Mouse (Mus musculus) brown adipose tissue, adult 24 weeks (tissue): ENCODE measurements around the gene Spred2. TPM values are rescaled to one million over a fixed set of nuclear protein-coding genes. Genes with fewer than 3 reads are reported as not detected.

Experiments used
- H3K27ac ChIP-seq: fragments of 200-500 bp; replicated peaks from 2 replicates; pipeline ENCODE4 v1.5.1; 2012; ENCODE audit warnings: low read depth, mild to moderate bottlenecking, low read length
- H3K4me1 ChIP-seq: fragments of 200-500 bp; 2 replicates; pipeline ENCODE4 v1.6.1; 2012; ENCODE audit warnings: low read length, mixed read lengths; ENCODE audit not compliant: control insufficient read depth, insufficient read depth, insufficient read length
- H3K4me3 ChIP-seq: fragments of 200-500 bp; 2 replicates; pipeline ENCODE4 v1.5.1; 2012; ENCODE audit warnings: low read depth, mild to moderate bottlenecking, low read length, moderate library complexity; ENCODE audit not compliant: insufficient read depth
- polyA plus RNA-seq: library from polyadenylated mRNA; stranded (reverse); fragments of >200 nt; gene quantifications from 2 replicates; pipeline ENCODE4 v1.2.4, GENCODE M21; 2012; ENCODE audit not compliant: missing spikeins, insufficient read depth, insufficient read length

The Spred2 gene
- polyA plus RNA-seq, 1 experiment, result 8.4 TPM

- Histone ChIP-seq H3K27ac (peak overlapping the region; percentile 16; the same call in 1 of the 2 replicates), H3K4me3 (no peak overlapping the region), H3K4me1 (peaks cover 32% of the 10 kb centered on the region)
Observed at GRCm38 (mm10) chr11:19955701-19956100, 31.5 kb downstream of the Spred2 start.

GRCm38 (mm10) chr11:19959006-19959405 is 34.8 kb downstream of the Spred2 start:
- H3K4me3 ChIP-seq, result no peak overlapping the region
- peaks cover 34% of the 10 kb centered on the region for H3K4me1 ChIP-seq
- H3K27ac ChIP-seq, result no peak overlapping the region

GRCm38 (mm10) chr11:19959897-19960296 is 35.7 kb downstream of the Spred2 start:
- Histone ChIP-seq H3K4me3 (no peak overlapping the region), H3K4me1 (peaks cover 35% of the 10 kb centered on the region), H3K27ac (no peak overlapping the region)

GRCm38 (mm10) chr11:19960541-19960940 is 36.4 kb downstream of the Spred2 start:
- H3K4me3 ChIP-seq, result no peak overlapping the region
- no peak overlapping the region for H3K27ac ChIP-seq
- peaks cover 33% of the 10 kb centered on the region for H3K4me1 ChIP-seq

GRCm38 (mm10) chr11:19961088-19961487 is 36.9 kb downstream of the Spred2 start:
- no peak overlapping the region for H3K4me3 ChIP-seq
- H3K27ac ChIP-seq, result no peak overlapping the region
- peaks cover 35% of the 10 kb centered on the region for H3K4me1 ChIP-seq

GRCm38 (mm10) chr11:19961766-19962365 is 37.7 kb downstream of the Spred2 start:
- Histone ChIP-seq H3K27ac (peak overlapping the region; percentile 46), H3K4me3 (peak overlapping the region; percentile 42), H3K4me1 (peaks cover 38% of the 10 kb centered on the region)

GRCm38 (mm10) chr11:19962796-19963195 is 38.6 kb downstream of the Spred2 start:
- Histone ChIP-seq H3K27ac (peak overlapping the region; percentile 95), H3K4me3 (peak overlapping the region; percentile 50), H3K4me1 (peaks cover 41% of the 10 kb centered on the region)

GRCm38 (mm10) chr11:19963717-19964141 is 39.6 kb downstream of the Spred2 start:
- peak overlapping the region; percentile 50 for H3K4me3 ChIP-seq
- peaks cover 46% of the 10 kb centered on the region for H3K4me1 ChIP-seq
- H3K27ac ChIP-seq, result peak overlapping the region; percentile 95

GRCm38 (mm10) chr11:19964333-19964732 is 40.2 kb downstream of the Spred2 start:
- Histone ChIP-seq H3K27ac (peak overlapping the region; percentile 95), H3K4me3 (peak overlapping the region; percentile 44), H3K4me1 (peaks cover 50% of the 10 kb centered on the region)

GRCm38 (mm10) chr11:19965037-19965611 is 40.9 kb downstream of the Spred2 start:
- H3K4me1 ChIP-seq, result peaks cover 55% of the 10 kb centered on the region
- H3K27ac ChIP-seq, result peak overlapping the region; percentile 95
- peak overlapping the region; percentile 44 for H3K4me3 ChIP-seq

- peaks cover 56% of the 10 kb centered on the region for H3K4me1 ChIP-seq
- H3K27ac ChIP-seq, result peak overlapping the region; percentile 95
- H3K4me3 ChIP-seq, result peak overlapping the region; percentile 44
Observed at GRCm38 (mm10) chr11:19965664-19966063, 41.5 kb downstream of the Spred2 start.

- H3K27ac ChIP-seq, result peak overlapping the region; percentile 95
- peaks cover 56% of the 10 kb centered on the region for H3K4me1 ChIP-seq
- H3K4me3 ChIP-seq, result no peak overlapping the region
Observed at GRCm38 (mm10) chr11:19966294-19966693, 42.1 kb downstream of the Spred2 start.

- Histone ChIP-seq H3K4me1 (peaks cover 64% of the 10 kb centered on the region), H3K4me3 (no peak overlapping the region), H3K27ac (peak overlapping the region; percentile 55)
Observed at GRCm38 (mm10) chr11:19969584-19969983, 45.4 kb downstream of the Spred2 start.

- peak overlapping the region; percentile 85 for H3K27ac ChIP-seq
Observed at GRCm38 (mm10) chr11:19971954-19972750, 48.0 kb downstream of the Spred2 start.

GRCm38 (mm10) chr11:19973032-19973790 is 49.0 kb downstream of the Spred2 start:
- H3K4me3 ChIP-seq, result 0 out of 2 replicates have a peak overlapping the region, but pooled peaks have one; percentile 4
- peaks cover 47% of the 10 kb centered on the region for H3K4me1 ChIP-seq
- peak overlapping the region; percentile 85 for H3K27ac ChIP-seq

More at GRCm38 (mm10) chr11:19971954-19972750, 48.0 kb downstream of the Spred2 start:
- peaks cover 52% of the 10 kb centered on the region for H3K4me1 ChIP-seq
- no peak overlapping the region for H3K4me3 ChIP-seq
